Mouse (Mus musculus): ENCODE results near the gene Tuba1b. TPM values are rescaled to one million over a fixed set of nuclear protein-coding genes. Genes with fewer than 3 reads are reported as not detected.
"Not testable (repeated sequence)": the region's sequence is repeated elsewhere in the genome, so short reads cannot be mapped to it uniquely, and the experiment has no call there.

The Tuba1b gene
- total RNA-seq (2021) = 100 to 1,000 TPM; 373 to 402 TPM

DNA sequence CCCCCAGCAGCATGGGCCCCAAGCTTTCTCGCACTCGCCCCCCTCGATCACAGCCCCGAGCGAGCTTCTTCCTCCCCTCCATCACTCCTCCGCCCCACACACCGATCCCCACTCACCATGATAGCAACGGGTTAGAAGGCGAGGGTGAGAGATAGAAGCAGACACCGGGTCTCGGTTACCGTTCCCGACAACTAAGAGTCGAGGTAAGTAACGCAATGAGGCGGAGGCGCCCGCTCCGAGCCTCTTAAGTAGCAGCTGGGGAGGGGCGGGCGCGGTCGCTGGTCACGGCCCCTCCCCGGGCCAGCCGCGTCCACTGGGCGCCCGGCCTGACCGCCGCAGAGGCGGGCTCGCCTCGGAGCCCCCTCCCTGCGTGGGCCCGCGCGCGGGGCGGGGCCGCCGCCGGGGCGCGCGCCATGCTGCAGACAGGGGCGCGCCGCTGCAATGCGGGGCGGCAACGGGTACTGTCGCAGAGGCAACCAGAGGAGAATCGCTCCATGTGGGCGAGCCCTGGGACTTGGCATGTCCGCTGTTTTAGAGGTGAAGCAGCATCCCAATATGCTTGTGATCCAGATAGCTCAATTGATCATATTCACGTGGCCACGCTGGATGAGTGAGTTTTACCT, at the start of gene Tuba1b:
Gene Tuba1b (minus strand): TSS at position 349 of the 623 bp plus-strand sequence.
- DNase-seq = peak; percentile 92 to 94
- intact Hi-C loops (cut with DNase I) = loop anchor here (1.0 to 2.0 kb wide), 3 partner anchors 18 to 59 kb away; partner anchors contain the start of genes Gm49450 and Tuba1a

DNA sequence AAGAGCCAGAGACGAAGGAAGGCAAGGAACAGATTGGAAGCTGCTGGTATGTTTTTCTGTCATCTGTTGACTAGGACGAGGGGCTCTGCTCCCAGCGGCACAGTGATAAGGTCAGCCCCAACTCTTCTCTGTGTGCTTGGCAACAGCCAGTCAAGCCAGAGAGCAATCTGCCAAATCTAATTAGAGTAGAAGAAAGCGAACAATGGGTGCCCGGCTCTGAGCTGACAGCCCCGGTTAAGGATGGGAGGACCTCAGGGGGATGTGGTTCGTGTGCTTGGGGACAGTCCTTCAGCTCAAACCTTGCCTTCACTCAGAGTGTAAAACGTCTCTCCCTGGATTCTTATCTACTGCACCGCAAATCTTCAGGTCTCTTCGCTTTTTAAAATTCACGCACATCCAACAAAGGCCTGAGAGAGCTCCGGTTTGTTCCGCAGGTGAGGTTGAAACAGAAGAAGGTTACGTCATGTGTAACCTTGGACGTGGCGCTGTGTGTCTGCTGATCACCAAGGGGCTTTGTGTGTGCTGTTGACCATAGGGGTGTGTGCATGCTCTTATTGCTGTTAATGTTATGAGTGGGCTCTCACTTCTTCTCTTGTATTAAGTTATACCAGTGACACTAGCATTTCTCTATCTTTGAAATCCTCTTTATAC, 49.2 kb upstream of the Tuba1b start:
- intact Hi-C loops (cut with DNase I) = loop anchor here (2.0 kb wide), 1 partner anchor 49 kb away; the partner anchor contains the start of gene Tuba1b
- no peak for DNase-seq

DNA sequence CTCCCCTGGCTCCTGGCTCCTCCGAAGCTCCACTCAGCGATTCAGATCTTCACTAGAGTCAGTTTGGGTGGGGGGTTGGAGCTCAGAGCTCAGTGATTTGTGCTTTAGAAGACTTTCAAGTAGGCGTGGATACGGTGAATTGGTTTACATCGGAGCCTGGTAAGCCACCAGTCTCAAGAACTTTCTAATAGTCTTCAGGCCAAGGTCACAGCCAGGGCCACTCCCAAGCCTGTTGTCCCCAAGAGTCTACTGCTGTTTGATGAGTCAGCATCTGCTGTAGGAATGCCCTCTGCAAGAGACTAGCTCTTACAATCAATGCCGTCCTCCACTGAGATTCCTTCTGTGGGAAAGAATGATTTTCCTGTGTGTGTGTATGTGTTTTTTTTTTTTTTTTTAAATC, 47.7 kb upstream of the Tuba1b start:
- intact Hi-C loops (cut with DNase I) = no loop called here
- no peak for DNase-seq

DNA sequence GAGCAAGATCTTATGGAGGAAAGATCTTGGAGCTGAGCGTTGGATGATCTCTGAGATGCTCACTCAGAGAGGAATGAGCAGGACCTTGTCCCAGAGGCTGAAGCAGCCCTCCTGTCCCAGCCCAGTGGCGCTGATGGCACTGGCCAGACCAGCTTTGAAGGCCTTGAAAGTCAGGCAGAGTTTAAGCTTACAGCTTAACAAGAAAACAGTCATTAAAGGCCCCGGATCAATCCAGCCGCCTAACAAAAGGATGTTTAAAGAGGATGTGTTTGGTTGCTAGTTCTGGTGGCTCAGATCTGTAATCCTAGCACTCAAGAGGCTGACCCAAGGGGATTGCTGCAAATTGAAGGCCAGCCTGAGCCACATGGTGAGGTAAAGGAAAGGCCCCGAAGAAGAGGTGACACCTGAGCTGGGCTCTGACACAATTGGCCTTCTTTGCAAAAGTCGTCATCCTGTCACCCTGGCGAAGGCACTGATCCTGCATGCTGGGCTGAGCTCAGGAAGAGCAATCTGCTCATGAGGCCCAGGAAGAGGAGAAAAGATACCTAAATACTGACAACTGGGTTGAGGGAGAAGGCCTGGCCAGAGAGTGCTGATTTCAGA, 45.7 kb upstream of the Tuba1b start:
- DNase-seq = no peak
- intact Hi-C loops (cut with DNase I) = no loop called here

DNA sequence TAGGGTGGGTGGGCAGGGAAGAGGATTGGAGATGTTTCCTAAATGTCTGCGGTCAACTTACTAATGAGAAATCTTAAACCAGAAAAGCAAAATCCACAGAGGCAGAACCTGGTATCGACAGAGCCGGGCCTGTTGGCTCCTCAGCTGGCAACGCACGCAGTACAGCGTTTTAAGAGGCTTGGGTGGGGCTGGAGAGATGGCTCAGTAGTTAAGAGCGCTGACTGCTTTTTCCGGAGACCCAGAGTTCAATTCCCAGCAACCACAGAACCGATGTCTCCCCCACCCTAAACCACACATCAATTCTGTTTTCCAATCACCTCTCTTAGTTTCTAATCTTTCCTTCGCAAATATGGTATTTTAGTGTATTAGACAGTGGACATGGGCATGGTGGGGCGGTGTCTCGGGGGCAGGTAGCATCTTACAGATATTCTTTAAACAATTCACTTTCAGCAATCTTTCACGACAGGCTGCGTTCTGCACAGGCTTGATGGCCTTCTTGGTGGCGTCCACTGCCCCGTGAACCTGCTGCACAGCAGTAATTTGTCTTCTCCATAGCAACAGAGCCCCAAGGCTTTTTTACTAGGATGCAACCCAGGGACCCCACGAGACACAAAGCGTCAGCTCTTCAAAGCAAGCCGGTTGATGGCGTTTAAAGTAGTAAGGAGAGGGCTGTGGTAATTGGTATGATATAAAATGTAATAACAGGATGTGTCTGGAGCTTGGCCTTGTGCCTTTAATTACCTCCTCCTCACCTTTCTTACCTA, 44.2 kb upstream of the Tuba1b start:
- no peak for DNase-seq
- intact Hi-C loops (cut with DNase I) = no loop called here

DNA sequence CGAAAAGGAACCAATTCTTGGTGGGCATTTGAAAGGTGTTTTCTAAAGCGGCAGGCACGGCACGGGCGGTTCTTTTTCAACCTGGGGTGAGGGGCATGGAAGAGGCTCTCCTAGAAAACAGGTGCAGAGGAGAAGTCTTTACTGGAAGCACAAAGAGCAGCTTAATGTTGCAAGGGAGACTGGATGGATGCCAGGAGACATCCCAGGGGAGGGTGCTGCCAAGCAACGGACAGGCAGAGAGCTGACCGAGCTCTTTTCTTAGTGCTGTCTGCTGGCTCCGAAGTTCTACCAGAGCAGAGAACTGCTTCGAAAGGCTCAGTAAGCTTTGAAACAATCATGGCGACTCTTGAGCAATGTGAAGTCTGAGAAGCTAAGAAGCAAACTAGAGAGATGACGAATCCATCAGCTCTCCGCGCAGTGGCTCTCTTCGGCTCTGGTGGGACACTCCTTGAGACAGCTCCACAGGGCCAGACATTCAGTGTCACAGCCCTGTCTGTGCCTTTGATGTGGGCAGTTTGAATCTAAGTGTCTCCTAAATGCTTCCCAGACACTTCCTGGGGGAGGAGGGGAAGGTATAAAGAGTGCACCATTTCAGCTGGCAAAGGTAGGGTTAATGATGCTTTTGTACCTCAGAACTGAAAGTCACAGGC, 43.5 kb upstream of the Tuba1b start:
- intact Hi-C loops (cut with DNase I) = no loop called here
- peak; percentile 86 to 87 for DNase-seq

DNA sequence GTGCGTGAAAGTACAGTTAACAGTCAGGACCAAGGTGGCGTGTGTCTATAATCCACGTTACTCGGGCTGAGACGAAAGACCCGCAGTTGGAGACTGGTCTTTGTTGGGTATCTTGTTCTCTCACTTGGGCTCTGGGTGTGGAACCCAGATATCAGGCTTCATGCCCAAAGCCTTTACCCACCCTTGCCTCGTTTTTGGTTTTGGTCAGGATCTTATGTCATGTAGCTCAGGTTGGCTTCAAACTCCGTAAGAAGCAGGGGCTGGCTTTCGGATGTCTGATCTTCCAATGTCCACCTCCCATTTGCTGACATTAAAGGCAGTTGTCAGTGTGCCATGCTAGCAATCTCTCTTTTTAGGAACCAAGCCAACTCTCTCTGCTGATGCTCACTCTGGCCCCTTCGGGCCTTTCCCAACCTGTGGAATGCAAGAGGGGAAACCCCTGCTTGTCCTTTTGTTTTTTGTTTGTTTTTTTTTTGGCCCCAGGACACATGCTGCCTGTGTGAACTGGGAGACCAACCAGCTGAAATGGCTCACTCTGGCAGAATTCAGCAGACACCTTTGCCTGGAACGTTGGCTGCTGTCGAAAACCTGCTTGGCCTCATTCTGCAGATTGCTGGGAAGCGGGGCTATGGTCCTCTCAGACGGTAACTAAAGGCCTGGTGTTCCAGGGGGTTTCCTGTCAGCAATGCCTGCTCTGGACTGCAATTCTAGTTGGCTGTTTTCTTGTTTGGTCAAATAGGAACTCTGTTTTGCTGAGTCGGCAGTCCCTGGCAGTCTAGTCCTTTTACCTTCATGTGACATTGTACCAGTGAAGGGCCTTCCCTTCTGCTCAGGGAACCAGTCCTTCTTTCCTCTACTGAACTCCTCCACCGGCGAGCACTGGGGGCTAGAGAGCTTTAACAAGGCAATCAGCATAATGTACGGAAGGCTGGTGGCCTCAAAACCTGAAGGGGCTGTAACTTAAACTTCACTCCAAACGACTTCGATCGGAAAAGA, 42.7 kb upstream of the Tuba1b start:
- intact Hi-C loops (cut with DNase I) = no loop called here
- DNase-seq = peak in 1 of 2 experiments; percentile 48

DNA sequence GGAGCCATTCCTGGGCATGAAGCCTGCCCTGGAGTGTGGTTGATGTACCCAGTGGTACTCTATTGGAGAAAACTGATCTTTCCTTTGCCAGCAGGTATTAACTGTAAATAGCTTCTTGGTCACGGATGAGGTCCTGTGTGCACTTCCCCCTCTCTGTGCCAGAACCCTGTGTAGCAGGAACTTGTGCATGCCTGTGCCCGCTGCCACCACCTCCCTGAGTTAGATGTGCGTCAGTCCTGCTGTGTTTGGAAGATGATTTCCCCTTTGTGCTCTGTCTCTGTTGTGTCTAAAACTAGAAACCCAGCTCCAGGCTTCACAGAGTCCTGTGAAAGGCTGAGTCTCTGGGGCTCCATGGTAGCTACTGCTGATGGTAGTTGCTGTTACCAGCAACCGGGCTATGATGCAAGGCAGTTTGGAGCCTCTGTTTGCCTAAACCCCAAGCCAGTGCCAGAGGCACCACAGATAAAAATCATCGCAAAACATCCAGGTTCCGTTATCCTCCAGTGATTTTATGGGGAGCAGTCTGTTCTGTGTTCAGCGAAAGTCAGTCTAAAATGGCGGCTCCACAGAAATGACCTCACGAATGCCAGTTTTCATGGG, 38.8 kb upstream of the Tuba1b start:
- intact Hi-C loops (cut with DNase I) = no loop called here
- no peak for DNase-seq

DNA sequence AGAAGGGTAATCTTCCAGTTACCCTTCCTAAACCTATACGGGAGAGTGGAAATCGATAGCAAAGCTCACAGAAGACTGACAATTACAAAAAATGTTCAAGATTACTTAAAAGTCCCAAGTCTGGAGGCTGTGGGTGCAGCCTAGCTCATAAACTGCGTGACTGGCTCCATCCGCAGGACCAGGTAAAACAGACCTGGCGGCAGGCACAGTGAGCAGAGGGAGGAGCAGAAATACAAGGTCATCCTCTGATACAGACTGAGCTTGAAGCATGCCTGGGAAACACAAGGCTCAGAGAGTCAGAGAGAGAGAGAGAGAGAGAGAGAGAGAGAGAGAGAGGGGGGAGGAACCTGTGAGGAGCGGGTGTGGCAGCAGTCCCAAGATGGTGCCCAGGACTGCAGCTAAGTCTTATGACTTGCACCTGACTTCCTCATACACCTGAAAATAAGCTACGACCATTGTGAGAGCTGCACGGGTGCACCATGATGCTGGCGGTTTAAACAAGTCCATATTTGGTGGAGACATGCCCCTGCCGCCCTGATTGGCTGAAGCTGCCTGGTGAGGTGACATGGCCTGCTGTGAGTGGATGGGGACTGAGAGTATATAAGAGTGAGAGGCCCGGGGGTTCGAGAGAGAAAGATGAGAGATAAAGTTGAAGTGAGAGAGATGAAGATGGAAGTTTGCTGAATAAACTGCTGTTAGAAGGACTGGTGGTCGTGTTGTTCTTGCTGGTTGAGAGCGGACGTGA, 37.4 kb upstream of the Tuba1b start:
- DNase-seq; intact Hi-C loops (cut with DNase I): not testable (repeated sequence)

DNA sequence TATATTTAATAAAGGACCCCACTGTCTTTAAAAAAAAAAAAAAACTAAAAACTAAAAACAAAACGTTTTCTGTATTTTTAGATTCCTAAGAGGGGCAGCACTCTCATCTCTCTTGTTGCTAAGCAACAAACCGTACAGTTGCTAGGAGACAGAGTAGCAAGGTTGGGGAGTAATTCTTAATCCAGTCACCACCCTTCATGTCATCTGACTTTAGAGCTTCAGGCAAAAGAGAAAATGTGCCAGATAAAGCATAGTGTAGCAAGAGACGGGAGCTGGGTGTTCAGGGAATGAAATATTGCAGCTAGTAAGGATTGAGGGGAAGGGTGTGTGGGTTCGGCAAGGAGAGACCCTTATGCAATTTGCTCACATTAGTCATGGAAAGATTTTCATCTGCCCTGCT, 36.7 kb upstream of the Tuba1b start:
- no peak for DNase-seq
- intact Hi-C loops (cut with DNase I) = no loop called here

DNA sequence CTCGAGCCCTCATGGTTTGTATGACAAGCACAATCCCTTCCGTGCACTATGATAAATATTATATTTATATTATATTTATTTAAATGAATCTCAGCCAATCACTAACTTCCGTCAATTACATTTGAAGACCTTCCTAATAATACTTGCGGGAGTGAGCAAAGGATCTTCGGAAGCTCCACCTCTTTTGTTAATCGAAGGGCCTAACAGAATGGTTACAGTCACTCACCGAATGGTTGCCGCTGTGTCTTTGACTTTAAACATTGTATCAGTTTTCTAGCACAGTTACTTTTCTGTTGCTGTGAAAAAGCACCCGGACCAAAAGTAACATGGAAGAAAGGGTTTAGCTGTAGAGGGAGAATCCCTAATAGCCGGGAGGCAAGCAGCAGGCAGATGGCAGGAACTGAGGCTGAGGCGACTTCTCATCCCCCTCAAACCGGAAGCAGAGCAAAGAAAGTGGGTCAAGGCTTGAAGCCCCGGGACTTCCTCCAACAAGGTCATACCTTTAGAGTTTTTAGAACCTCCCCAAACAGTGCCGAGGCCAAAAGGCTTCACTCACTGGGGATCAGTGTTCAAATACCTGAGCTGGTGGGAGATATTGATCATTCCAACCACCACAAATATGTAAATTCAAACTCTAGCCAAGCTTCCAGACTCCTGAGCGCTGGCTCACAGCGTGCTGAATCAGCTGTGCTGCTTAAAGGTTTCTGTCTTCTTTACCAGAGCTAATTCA, 35.2 kb upstream of the Tuba1b start:
- intact Hi-C loops (cut with DNase I) = no loop called here

DNA sequence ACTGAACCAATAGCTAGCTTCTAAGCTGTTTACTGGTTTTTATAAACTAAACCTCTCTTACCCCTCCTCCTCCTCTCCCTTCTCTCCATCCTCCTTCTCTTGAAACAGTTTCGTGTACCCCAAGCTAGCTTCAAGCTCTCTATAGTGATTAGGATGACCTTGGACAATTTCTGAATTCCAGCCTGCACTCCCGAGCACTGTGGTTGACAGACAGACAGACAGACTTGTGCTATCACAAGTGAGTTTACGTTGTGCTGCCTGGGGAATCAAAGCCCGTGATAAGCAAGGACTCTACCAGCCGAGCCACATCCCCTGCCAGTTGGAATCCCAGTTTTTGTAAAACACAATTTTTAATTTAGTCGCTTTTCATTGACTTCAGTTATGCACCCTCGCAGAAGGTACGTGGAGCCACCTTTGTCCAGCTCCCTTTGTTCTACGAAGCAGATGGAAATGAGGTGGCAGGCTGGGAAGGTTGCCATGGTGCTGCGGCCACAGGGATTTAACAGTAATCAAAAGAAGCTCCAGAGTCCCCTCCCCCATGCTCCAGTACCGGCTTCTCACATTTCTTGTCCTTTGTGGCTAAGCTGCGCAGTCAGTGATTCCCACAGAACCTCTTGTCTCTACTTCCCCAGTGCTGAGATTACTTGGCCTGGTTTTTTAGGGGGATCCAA, 34.5 kb upstream of the Tuba1b start:
- intact Hi-C loops (cut with DNase I) = no loop called here
- DNase-seq = peak; percentile 53 to 64

More for the DNA sequence above, 35.2 kb upstream of the Tuba1b start:
- peak in 1 of 2 experiments; percentile 30 for DNase-seq

DNA sequence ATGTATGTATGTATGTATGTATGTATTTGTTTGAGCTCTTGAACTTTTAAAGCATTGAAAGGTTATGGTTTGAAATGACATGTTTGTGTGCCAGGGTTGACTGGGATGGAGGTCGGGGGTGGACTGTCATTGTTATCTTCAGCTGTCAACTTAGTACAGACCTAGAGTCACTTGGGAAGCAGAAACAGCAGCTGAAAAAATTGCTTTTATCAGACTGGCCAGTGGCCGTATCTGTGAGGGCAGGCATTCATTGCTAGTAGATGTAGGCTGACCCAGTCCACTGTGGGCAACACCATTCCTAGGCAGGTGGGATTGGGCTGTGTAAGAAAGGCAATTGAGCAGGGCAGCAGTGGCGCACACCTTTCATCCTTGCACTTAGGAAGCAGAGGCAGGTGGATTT, 25.2 kb upstream of the Tuba1b start:
- no peak for DNase-seq
- intact Hi-C loops (cut with DNase I) = no loop called here

DNA sequence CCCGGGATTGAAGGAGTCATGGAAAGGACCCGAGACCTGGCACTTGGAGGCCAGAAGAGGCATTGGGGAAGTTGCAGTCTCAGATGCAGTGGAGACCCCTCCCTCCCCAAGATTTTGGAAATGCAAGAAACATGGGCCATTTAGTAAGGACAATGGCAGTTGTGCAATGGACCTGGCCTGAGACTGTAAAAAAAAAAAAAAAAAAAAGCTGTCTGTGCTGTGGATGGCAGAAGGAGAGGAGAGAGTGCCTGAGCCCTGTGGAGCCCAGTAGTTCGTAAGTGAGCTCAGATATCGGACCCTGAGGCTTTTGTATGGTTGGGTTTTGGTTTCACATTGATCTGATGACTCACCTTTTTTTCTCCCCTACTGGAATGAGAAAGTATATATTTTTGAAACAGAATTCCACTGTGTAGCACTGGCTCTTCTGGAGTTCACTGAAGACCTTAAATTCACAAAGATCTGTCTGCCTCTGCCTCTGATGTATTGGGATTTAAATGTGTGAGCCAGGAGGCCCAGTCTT, 24.6 kb upstream of the Tuba1b start:
- intact Hi-C loops (cut with DNase I) = no loop called here
- DNase-seq = no peak

DNA sequence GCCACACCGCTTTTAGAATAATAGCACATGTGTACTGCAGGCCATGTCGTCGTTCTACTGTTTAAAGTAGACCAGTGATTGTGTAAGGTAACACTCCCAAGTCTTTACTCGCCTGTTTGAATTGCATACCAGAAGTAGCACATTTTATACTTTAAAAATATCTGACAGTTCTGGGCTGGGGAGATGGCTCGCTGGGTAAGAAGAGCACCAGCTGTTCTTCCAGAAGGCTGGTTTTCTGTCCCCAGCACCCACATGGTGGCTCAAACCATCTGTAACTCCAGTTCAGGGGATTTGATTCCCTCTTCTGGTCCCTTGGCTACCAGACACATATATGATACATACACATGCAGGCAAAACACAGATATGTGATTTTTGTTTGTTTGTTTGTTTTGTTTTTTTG, 23.1 kb upstream of the Tuba1b start:
- no peak for DNase-seq
- intact Hi-C loops (cut with DNase I) = no loop called here

DNA sequence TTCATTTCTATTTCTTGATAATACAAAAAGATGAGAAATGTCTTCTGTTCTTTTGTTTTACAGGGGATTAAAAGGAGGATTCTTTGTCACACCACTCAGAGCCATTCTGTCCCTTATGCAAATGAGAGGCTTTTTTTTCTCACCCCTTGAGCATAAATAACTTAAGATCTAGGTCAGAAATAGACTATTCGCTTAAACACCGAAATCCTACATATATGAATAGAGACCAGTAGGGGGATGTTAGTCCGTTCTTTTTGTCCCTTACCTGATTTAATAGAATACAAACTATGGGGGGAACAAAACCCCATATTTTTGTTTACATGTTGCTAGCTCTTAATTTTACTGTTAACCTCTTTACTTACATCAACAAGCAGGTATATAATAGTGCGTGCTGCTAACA, 21.6 kb upstream of the Tuba1b start:
- intact Hi-C loops (cut with DNase I) = no loop called here
- no peak for DNase-seq

DNA sequence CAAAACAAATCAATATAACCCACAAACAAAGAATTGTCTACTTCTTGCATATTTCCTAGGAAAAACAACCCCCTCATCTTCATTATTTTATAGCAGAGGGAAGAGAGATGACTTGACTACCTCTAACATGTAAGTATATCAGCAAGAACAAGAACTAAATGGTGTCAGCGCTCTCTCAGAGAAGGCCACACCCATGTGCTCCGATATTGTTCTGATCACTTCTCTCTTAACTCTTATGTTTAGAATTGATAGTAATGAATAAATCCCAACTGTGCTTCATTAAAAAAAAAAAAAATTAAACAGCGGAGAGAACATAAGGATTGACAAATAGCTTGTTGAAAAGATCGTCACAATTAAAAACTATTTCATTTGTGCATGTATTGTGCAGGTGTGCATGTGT, 21.0 kb upstream of the Tuba1b start:
- no peak for DNase-seq
- intact Hi-C loops (cut with DNase I) = no loop called here

Measured in heart, postnatal 10 days (tissue).